Mouse (Mus musculus) naive thymus-derived CD4-positive, alpha-beta T cell, adult 2 months (primary cell): Measurements from ENCODE around the gene Myo18a.

Experiments
- DNase-seq: peaks from one replicate; pipeline ENCODE4 v3.0.0-alpha.2; 2011; ENCODE audit warnings: low read depth

Myo18a gene

GRCm38 (mm10) chr11:77872236-77872635, 109.2 kb downstream of the Myo18a start:
- no peak for DNase-seq

GRCm38 (mm10) chr11:77872685-77873084, 109.6 kb downstream of the Myo18a start:
- DNase-seq: no peak

DNA sequence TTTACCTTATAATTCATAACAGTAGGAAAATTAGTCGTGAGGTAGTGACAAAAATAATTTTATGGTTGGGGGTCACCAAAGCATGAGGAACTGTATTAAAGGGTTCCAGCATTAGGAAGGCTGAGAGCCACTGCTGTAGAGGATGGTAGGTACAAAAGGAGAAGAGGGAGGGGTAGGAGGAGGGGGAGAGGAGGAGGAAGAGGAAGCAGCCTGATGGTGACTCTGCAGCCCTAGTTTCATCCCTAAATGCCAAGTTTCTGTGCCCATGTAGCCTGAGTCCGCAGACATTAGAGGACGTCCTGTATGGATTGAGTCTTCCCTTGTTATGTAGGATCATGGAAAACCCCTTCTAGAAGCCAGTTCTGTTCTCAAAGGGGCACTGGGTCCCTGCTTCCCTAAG, 110.1 kb downstream of the Myo18a start:
- no peak for DNase-seq

- DNase-seq: no peak
These were observed 111.7 kb downstream of the Myo18a start for GRCm38 (mm10) chr11:77874685-77875231.

GRCm38 (mm10) chr11:77875269-77875668, 112.2 kb downstream of the Myo18a start:
- no peak for DNase-seq

- DNase-seq: peak; percentile 24
These were observed 113.1 kb downstream of the Myo18a start for GRCm38 (mm10) chr11:77875847-77876759.

DNA sequence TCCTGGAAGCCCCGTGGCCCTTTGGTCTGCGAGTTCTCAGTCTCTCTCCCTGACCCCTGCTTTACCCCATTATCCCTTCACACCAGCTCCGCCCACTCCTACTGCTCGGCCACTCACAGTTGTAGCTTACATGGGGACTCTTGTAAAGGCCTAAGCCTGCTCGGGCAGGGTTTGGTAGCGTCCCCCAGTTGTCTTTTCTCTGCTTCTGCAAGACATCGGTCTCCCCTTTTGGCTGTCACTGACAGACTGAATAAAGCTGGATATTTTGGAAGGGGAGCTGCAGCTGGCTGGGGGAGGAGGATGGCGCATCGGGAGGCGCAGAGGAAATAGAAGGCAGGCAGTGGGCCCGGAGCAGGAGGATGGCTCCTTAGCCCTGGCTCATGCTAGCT, 113.7 kb downstream of the Myo18a start:
- DNase-seq: no peak

GRCm38 (mm10) chr11:77884524-77885245, 121.6 kb downstream of the Myo18a start:
- DNase-seq: no peak

DNA sequence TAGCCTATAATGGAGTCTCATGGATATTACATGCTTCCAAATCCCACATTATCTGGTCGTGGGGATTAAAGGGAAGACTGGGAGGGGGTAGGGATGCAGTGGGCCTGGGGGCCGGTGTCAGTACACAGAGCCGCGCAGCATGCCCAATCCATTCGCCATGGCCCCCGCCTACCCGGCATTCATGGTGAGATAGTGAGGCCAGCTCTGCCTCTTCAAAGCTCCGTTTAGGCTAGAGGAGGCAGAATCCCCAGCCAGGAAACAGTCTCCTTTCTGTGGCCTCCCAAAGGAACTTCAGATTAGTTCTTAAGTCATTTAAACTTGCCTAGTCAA, 122.2 kb downstream of the Myo18a start:
- no peak for DNase-seq

- peak; percentile 79 for DNase-seq
These were observed 124.4 kb downstream of the Myo18a start for GRCm38 (mm10) chr11:77887373-77887960.

GRCm38 (mm10) chr11:77888846-77889245, 125.8 kb downstream of the Myo18a start:
- no peak for DNase-seq

- DNase-seq: no peak
These were observed 126.4 kb downstream of the Myo18a start for GRCm38 (mm10) chr11:77889484-77889883.

GRCm38 (mm10) chr11:77890648-77891258, 127.7 kb downstream of the Myo18a start:
- DNase-seq: no peak

DNA sequence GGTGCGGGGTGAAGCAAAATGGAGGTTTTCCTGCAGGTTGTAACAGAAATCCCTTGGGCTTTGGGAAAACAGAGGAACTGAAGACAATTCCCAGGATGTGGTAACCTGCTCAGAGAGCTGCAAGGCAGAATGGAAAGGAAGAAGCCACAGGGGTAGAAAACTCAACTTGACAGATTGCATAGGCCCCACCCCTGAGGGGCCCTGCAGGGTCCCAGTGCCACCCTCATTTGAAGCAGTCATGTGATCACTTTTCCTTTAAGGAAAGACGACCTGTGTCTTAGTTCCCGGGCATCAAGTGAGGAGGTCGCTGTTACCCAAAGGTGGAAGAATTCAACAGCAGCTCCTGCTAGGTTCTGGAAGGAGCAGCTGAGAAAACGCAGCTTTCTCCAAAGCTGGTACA, 129.8 kb downstream of the Myo18a start:
- no peak for DNase-seq

DNA sequence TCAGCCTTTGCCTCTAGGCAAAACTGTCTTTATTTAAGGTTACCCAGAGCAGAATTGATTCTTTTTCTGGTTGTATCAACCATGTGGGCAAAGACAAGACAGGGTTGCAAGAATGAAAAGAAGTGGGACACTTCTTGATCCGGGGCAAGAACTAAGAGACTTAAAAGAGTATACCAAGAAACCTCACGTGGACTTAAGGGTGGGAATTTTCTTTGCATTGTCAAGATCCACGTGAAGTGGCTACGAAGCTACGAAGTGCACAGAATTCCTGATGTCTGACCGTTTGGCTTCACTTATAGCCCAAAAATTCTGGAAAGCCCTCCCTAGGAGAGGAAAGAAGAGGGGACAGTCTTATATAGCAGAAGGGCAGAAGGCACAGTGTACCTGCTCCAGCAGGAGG, 130.2 kb downstream of the Myo18a start:
- DNase-seq: no peak

DNA sequence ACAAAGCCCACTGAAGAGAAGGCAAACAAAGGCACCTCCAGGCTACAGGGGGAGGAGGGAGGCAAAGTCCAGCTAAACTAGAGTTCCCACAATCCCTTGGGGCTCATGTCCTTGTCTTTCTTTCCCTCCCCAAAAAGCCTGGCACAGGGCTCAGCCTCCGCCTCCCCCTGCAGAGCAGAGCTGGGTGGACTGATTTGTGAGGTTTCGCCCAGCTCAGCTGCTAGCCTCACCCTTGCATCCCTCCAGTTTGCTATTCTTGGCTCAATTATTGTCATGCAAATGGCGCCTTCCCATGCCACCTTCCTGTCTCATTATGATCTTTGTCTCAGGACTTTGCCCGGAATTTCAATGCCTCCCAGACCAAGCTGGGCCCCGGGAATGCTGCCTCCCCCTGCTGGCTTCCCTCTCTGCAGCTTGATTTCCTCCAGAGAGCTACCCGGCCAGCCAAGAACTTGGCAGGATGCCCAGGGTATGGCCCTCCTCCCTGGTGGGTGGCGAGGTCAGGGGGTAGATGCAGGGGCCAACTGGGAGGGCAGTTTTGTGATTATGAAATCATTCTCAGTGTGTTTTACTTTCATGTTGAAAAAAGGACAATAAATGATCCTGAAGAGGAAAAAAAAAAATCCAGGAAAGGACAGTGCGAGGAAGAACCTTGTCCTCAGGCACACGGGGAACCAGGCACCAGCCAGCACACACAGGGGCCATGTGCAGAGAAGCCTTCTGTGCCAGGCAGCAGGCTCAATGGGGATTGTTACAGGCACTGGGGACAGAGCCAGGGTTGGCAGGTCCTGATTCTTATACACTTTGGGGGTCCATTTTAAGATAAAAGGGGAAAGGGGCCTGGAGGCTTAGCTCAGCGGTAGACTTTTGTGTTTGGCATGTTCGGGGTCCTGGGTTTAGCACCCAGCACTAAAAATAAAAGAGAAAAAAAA, 131.0 kb downstream of the Myo18a start, which contains the start of gene Pipox:
Pipox (minus strand) TSS at position 310 of the 932 bp plus-strand sequence.
- no peak for DNase-seq

DNA sequence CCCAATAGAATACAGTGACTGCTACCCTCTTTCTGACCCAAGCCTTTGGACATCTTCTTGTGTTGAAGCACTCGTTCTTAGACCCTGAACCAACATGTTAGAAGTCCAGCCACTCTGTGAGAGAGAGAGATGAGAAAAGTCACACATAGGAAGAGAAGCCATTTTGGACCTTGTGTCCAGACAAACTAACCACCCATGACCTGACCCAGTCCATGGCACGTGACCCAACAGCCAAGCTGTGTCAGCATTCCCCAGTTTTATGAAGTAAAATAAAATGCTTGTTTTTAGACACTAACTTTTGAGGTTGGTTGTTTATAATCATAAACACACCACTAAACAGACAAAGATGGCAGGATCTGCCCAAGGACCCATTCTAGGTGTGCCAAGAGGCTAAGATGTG, 131.9 kb downstream of the Myo18a start:
- no peak for DNase-seq

DNA sequence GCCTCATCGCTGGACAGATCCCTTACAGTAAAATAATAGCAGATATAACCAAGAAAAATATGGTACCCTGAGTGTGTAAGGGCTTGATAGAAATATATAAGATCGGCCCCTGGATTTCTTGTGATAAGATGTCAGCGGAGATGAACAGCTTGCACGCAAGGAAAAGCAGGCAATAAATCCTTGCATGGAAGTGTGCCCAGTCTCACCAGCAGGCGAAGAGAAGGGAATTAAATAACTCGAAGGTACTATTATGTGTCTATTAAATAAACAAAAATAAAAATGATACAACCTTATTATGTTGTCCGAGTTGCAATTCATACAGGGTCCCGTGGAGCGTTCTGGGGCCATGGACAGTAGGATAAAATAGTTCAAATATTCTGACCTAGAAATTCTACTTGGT, 133.0 kb downstream of the Myo18a start:
- no peak for DNase-seq

DNA sequence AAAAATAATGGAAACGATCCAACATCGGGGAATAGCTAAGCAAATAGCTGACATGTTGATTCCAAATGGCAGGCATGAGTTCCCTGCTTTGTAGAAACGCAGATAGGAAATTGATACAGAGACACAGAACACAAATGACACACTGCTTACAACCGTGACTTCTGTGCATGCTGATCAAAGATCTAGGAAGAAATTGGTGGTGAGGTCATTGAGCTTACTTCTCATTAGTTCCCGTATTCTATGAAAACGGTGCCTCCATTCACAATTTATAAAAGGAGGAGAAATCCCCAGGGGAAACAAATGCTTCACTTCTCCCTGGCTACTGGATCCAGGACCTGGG, 133.4 kb downstream of the Myo18a start:
- no peak for DNase-seq

DNA sequence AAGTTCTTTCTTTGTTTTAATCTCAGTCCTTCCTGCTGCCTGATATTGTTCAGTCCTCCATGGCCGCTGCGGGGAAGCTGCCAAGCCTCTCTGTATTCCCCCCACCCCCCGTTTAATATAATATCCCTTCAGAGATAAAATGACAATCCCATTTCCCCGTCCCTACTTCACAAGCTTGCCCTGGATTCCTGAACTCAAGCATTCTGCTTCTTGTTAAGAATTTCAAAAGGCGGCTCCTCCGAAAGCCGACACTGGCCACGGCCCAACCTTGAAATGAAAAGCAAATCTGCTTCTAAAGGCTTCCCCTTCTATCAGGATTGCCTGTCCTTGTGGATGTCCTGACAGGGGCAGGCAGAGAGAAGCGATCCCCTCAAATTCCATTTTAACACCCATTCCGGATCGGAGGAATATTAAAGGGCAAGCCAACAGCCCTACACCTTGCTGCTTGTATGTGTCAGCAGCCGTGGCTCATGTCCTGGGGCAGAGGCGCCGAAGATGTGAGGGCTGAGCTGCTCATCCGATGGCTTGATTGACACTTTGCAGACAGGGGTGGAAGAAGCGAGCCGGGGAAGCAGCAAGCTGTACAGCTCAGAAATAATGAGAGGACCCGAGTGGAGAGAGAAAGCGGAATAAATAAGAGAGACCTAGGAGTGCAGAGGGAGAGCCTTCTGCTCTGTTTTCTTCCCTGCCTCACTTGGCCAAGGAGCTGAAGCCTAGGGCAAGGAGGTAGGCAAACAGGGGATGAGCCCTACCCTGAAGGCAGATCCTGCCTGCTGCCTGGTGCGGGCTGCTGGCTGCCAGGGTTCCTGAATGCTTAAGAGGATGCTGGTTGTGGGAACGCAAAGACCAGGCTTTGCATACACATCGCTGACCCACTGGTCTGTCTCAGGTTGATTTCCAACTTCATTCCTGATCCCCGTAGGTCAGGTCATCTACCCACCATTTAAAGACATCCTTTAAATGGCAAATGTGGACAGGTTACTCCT, 134.1 kb downstream of the Myo18a start:
- DNase-seq: no peak
